Mouse (Mus musculus): ENCODE measurements at regions not wholly inside any gene's neighbourhood (a gene's known extent, or its start where the extent isn't known, plus 50 kb on each side); places are given as distances from the start of the nearest gene placed in this dataset.

GRCm38 (mm10) chr4:95467526-95467925, 89.8 kb upstream of the Fggy start:
- no peak overlapping the region for H3K27ac ChIP-seq (ENCODE audit: control insufficient read depth, low read depth, low read length)
- H3K79me2 ChIP-seq (ENCODE audit: control insufficient read depth, insufficient read depth, low read length, poor library complexity), result no peaks in the 10 kb centered on the region
- no peaks in the 10 kb centered on the region for H3K4me1 ChIP-seq (ENCODE audit: control insufficient read depth in 1 of 2, insufficient read depth in 2 of 2, low read length in 2 of 2)
- TF ChIP-seq TCF12 (IDR thresholded peaks at IDR 0.05; ENCODE audit: low read depth, low read length) (no peak), HCFC1 (IDR thresholded peaks at IDR 0.05; ENCODE audit: low read depth, low read length) (no peak), ZC3H11A (IDR thresholded peaks at IDR 0.05; ENCODE audit: low read depth, low read length) (no peak), KAT2A (conservative IDR thresholded peaks at IDR 0.05; ENCODE audit: low read depth, low read length) (no peak), SMC3 (IDR thresholded peaks at IDR 0.05; ENCODE audit: low read depth, low read length) (no peak), MAZ (IDR thresholded peaks at IDR 0.05; ENCODE audit: low read depth, low read length) (no peak), ELF1 (IDR thresholded peaks at IDR 0.05; ENCODE audit: low read depth, low read length) (no peak), MAX (IDR thresholded peaks at IDR 0.05; ENCODE audit: low read length) (no peak), TAL1 (IDR thresholded peaks at IDR 0.05; ENCODE audit: low read length) (no peak), GABPA (IDR thresholded peaks at IDR 0.05; ENCODE audit: low read depth, low read length) (no peak), JUND (IDR thresholded peaks at IDR 0.05; ENCODE audit: low read depth, low read length) (no peak), NELFE (IDR thresholded peaks at IDR 0.05; ENCODE audit: low read depth, low read length) (no peak), CTCF (IDR thresholded peaks at IDR 0.05 in 2 of 3, conservative IDR thresholded peaks at IDR 0.05 in 1 of 3; ENCODE audit: control insufficient read depth in 1 of 3, insufficient read depth in 1 of 3, low read depth in 2 of 3, low read length in 3 of 3, poor library complexity in 1 of 3, severe bottlenecking in 1 of 3) (no peak), CHD2 (IDR thresholded peaks at IDR 0.05; ENCODE audit: low read length) (no peak), RAD21 (IDR thresholded peaks at IDR 0.05; ENCODE audit: low read depth, low read length) (no peak), POLR2AphosphoS5 (IDR thresholded peaks at IDR 0.05; ENCODE audit: borderline replicate concordance, low read depth, low read length) (no peak), BHLHE40 (IDR thresholded peaks at IDR 0.05; ENCODE audit: borderline replicate concordance, low read depth, low read length) (no peak), ZNF384 (IDR thresholded peaks at IDR 0.05; ENCODE audit: low read depth, low read length) (no peak), ETS1 (IDR thresholded peaks at IDR 0.05; ENCODE audit: low read depth, low read length) (no peak)
- no peak for DNase-seq (ENCODE audit: low read depth, low spot score)
- no peaks in the 10 kb centered on the region for H3K9me3 ChIP-seq (replicated peaks; ENCODE audit: insufficient read depth, low read length)
- H3K4me3 ChIP-seq (ENCODE audit: control insufficient read depth in 1 of 2, insufficient read depth in 1 of 2, low read depth in 2 of 2, low read length in 2 of 2), result no peak overlapping the region
- H3K27me3 ChIP-seq (ENCODE audit: control insufficient read depth in 1 of 2, insufficient read depth in 2 of 2, low read length in 2 of 2), result no peaks in the 10 kb centered on the region
- H3K36me3 ChIP-seq (ENCODE audit: control insufficient read depth in 1 of 2, insufficient read depth in 2 of 2, low read length in 2 of 2), result no peaks in the 10 kb centered on the region
- no peak overlapping the region for H3K9ac ChIP-seq (ENCODE audit: control insufficient read depth, low read depth, low read length, poor library complexity, severe bottlenecking)

GRCm38 (mm10) chr4:95474726-95475406, 82.4 kb upstream of the Fggy start:
- H3K79me2 ChIP-seq (ENCODE audit: control insufficient read depth, insufficient read depth, low read length, poor library complexity), result no peaks in the 10 kb centered on the region
- TF ChIP-seq RCOR1 (IDR thresholded peaks at IDR 0.05; ENCODE audit: low read depth, low read length) (no peak), GATA1 (IDR thresholded peaks at IDR 0.05; ENCODE audit: low read depth, low read length) (no peak), SIN3A (IDR thresholded peaks at IDR 0.05; ENCODE audit: low read length) (no peak), MAFK (IDR thresholded peaks at IDR 0.05; ENCODE audit: borderline replicate concordance, low read depth, low read length) (no peak), POLR2AphosphoS2 (IDR thresholded peaks at IDR 0.05; ENCODE audit: low read length) (no peak), TBP (IDR thresholded peaks at IDR 0.05; ENCODE audit: low read depth, low read length) (no peak), NRF1 (IDR thresholded peaks at IDR 0.05; ENCODE audit: insufficient read depth, low read depth, low read length, poor library complexity, severe bottlenecking) (no peak), MAX (IDR thresholded peaks at IDR 0.05; ENCODE audit: low read length) (no peak), POLR2AphosphoS5 (IDR thresholded peaks at IDR 0.05; ENCODE audit: borderline replicate concordance, low read depth, low read length) (no peak), MXI1 (IDR thresholded peaks at IDR 0.05; ENCODE audit: low read depth, low read length) (no peak), NELFE (IDR thresholded peaks at IDR 0.05; ENCODE audit: low read depth, low read length) (no peak)
- H3K9me3 ChIP-seq (replicated peaks; ENCODE audit: insufficient read depth, low read length), result no peaks in the 10 kb centered on the region
- no peak overlapping the region for H3K9ac ChIP-seq (ENCODE audit: control insufficient read depth, low read depth, low read length, poor library complexity, severe bottlenecking)
- no peak overlapping the region for H3K4me3 ChIP-seq (ENCODE audit: control insufficient read depth in 1 of 2, insufficient read depth in 1 of 2, low read depth in 2 of 2, low read length in 2 of 2)
- H3K27me3 ChIP-seq (ENCODE audit: control insufficient read depth in 1 of 2, insufficient read depth in 2 of 2, low read length in 2 of 2), result no peaks in the 10 kb centered on the region; a peak in 1 of 4 replicates
- no peak for DNase-seq (ENCODE audit: low read depth, low spot score)
- no peaks in the 10 kb centered on the region for H3K4me1 ChIP-seq (ENCODE audit: control insufficient read depth in 1 of 2, insufficient read depth in 2 of 2, low read length in 2 of 2)
- no peaks in the 10 kb centered on the region for H3K36me3 ChIP-seq (ENCODE audit: control insufficient read depth in 1 of 2, insufficient read depth in 2 of 2, low read length in 2 of 2)
- H3K27ac ChIP-seq (ENCODE audit: control insufficient read depth, low read depth, low read length), result no peak overlapping the region
